Mouse (Mus musculus) lung, postnatal 0 days (tissue): ENCODE measurements around the gene Slc18a3.

Experiments used
- CTCF ChIP-seq: IDR thresholded peaks from 2 replicates; pipeline ENCODE4 v1.5.1; 2016; ENCODE audit warnings: antibody characterized with exemption, mild to moderate bottlenecking
- EP300 ChIP-seq: IDR thresholded peaks from 2 replicates; pipeline ENCODE4 v1.6.1; 2016; ENCODE audit warnings: antibody characterized with exemption, mild to moderate bottlenecking, control low read depth

DNA sequence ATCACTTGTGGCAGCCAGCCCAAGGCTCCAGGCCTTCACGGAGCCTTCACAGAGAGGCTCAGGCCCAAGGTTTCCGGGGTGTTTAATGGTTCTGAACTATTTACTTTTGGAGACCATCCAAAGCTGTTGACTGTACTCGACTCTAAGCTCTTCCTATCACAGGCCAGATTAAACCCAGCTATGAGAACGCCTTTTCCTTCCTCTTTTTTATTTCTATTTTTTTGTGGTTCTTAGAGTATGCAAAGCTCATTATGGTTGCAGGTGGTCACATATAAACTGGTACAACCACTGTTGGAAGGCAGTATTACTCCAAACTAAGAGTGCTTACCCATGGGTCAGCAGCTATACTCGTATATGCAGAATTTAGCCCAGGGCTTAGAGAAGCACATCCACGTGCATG lies 17.7 kb downstream of the Slc18a3 start:
- no peak for TF ChIP-seq CTCF
- no peak for TF ChIP-seq EP300
